Comparison of ENCODE assay signal across 14 mouse cellular contexts in genomic region chr4:125194298-125194697, GRCm38 (mm10).
DNase-seq lines count a peak whose midpoint lies in the region; ATAC-seq and TF ChIP-seq lines count a peak whose summit lies in the region.
"Had no signal": no experiment of that assay in that cellular context is flagged by ENCODE, and none has a peak within 500 bp of the region (broad histone marks: within the 10 kb centered on the region; RNA-seq: fewer than 3 reads in every experiment).

No protein-coding gene starts in this region.

- WGBS in forebrain, postnatal 0 days, result 38% methylated on average over 12 of the region's 12 CpGs
- WGBS in neural tube, embryonic 12.5 days, result 53% methylated on average over 12 of the region's 12 CpGs
- WGBS in heart, embryonic 12.5 days, result 81% methylated on average over 12 of the region's 12 CpGs

- peak; percentile 50 for ATAC-seq in forebrain, postnatal 0 days
- ATAC-seq in neural tube, embryonic 12.5 days (ENCODE audit: low FRiP score, low read depth), result no peak
- ATAC-seq in erythroblast, adult 5-6 weeks (replicated peaks; ENCODE audit: low FRiP score, poor library complexity, severe bottlenecking), result no peak
- no peak for ATAC-seq in heart, embryonic 12.5 days (ENCODE audit: insufficient number of reproducible peaks, low FRiP score)
- ATAC-seq: CD4-positive, CD25-positive, alpha-beta regulatory T cell, adult 4 months had no signal

- no peak overlapping the region for H3K4me3 ChIP-seq in forebrain, postnatal 0 days (ENCODE audit: low read depth, low read length)
- H3K4me3 ChIP-seq in neural tube, embryonic 12.5 days, result no peak overlapping the region
- no peak overlapping the region for H3K4me3 ChIP-seq in heart, embryonic 12.5 days
- H3K4me3 ChIP-seq: erythroblast, embryonic 14.5 days had no signal

- no peaks in the 10 kb centered on the region for H3K9me3 ChIP-seq in forebrain, postnatal 0 days (ENCODE audit: low read length)
- no peaks in the 10 kb centered on the region for H3K9me3 ChIP-seq in neural tube, embryonic 12.5 days
- H3K9me3 ChIP-seq in heart, embryonic 12.5 days (replicated peaks), result no peaks in the 10 kb centered on the region; the same call in 1 of the 2 replicates

- peaks cover 20% of the 10 kb centered on the region for H3K4me1 ChIP-seq in forebrain, postnatal 0 days (ENCODE audit: insufficient read depth)
- H3K4me1 ChIP-seq in neural tube, embryonic 12.5 days, result peaks cover 16% of the 10 kb centered on the region
- no peaks in the 10 kb centered on the region for H3K4me1 ChIP-seq in heart, embryonic 12.5 days (replicated peaks)

- no peak for TF ChIP-seq POLR2A in brain, embryonic 14.5 days (IDR thresholded peaks at IDR 0.05; ENCODE audit: borderline replicate concordance, extremely low read depth, insufficient read depth, insufficient read length, poor library complexity, severe bottlenecking)

- no peak for TF ChIP-seq CTCF in brain, embryonic 14.5 days (IDR thresholded peaks at IDR 0.05; ENCODE audit: borderline replicate concordance, extremely low read depth, insufficient read depth, insufficient read length)
- TF ChIP-seq CTCF in forebrain, postnatal 0 days (IDR thresholded peaks at IDR 0.05; ENCODE audit: low read depth), result no peak

- peak overlapping the region; percentile 18; the same call in 1 of the 2 replicates for H3K9ac ChIP-seq in forebrain, postnatal 0 days
- H3K9ac ChIP-seq in neural tube, embryonic 12.5 days, result no peak overlapping the region
- no peak overlapping the region for H3K9ac ChIP-seq in heart, embryonic 12.5 days
- H3K9ac ChIP-seq: lung, embryonic 14.5 days had no signal

- no peaks in the 10 kb centered on the region for H3K36me3 ChIP-seq in forebrain, postnatal 0 days (ENCODE audit: insufficient read depth)
- H3K36me3 ChIP-seq in neural tube, embryonic 12.5 days, result no peaks in the 10 kb centered on the region
- no peaks in the 10 kb centered on the region for H3K36me3 ChIP-seq in heart, embryonic 12.5 days

- peak overlapping the region; percentile 13; the same call in 1 of the 2 replicates for H3K4me2 ChIP-seq in forebrain, postnatal 0 days (ENCODE audit: low read depth)
- H3K4me2 ChIP-seq in neural tube, embryonic 12.5 days (replicated peaks), result peak overlapping the region; percentile 40
- H3K4me2 ChIP-seq in heart, embryonic 12.5 days, result no peak overlapping the region
- H3K4me2 ChIP-seq: lung, embryonic 14.5 days had no signal

- DNase-seq in layer of hippocampus, postnatal 10 days (ENCODE audit: low spot score in 2 of 2), result peak; percentile 12 to 23
- no peak for DNase-seq in layer of hippocampus, adult 9-10 months (ENCODE audit: low spot score)
- DNase-seq in brain, embryonic 14.5 days (ENCODE audit: low read depth), result peak; percentile 82
- DNase-seq in forebrain, postnatal 0 days, result peak; percentile 77
- no peak for DNase-seq in embryo, embryonic 10.5 days (ENCODE audit: low spot score)
- DNase-seq: adrenal gland, adult 2 months; gastrocnemius, postnatal 14 days; lung, embryonic 14.5 days; spleen, adult 18-20 months had no signal

- peak overlapping the region; percentile 59; the same call in 1 of the 2 replicates for H3K27ac ChIP-seq in forebrain, postnatal 0 days (ENCODE audit: low read depth, low read length)
- 0 out of 2 replicates have a peak overlapping the region, but pooled peaks have one; percentile 32 for H3K27ac ChIP-seq in neural tube, embryonic 12.5 days
- H3K27ac ChIP-seq in heart, embryonic 12.5 days (ENCODE audit: poor library complexity, severe bottlenecking), result no peak overlapping the region

- no peaks in the 10 kb centered on the region; the same call in 1 of the 2 replicates for H3K27me3 ChIP-seq in forebrain, postnatal 0 days (ENCODE audit: insufficient read depth, low read length)
- H3K27me3 ChIP-seq in neural tube, embryonic 12.5 days (replicated peaks), result peaks cover 7% of the 10 kb centered on the region; the same call in 1 of the 2 replicates
- peaks cover 73% of the 10 kb centered on the region for H3K27me3 ChIP-seq in heart, embryonic 12.5 days (replicated peaks)

Comparison
In these comparisons a context has a peak if more than half of its experiments do, and no peak if none do; other contexts are left out.
1. DNase-seq: peak in layer of hippocampus, postnatal 10 days (2 of 2), brain, embryonic 14.5 days (single experiment) and forebrain, postnatal 0 days (single experiment); none in layer of hippocampus, adult 9-10 months (single experiment) and embryo, embryonic 10.5 days (single experiment).